Mouse (Mus musculus) E14TG2a.4 (cell line): ENCODE data around the gene Cabin1.

ENCODE experiments used
- CTCF ChIP-seq: conservative IDR thresholded peaks from 2 replicates; pipeline ENCODE4 v1.5.1; 2014; ENCODE audit warnings: low read length
- POU5F1 ChIP-seq: IDR thresholded peaks from 2 replicates; pipeline ENCODE4 v1.6.1; 2014; ENCODE audit warnings: low read length, borderline replicate concordance

DNA sequence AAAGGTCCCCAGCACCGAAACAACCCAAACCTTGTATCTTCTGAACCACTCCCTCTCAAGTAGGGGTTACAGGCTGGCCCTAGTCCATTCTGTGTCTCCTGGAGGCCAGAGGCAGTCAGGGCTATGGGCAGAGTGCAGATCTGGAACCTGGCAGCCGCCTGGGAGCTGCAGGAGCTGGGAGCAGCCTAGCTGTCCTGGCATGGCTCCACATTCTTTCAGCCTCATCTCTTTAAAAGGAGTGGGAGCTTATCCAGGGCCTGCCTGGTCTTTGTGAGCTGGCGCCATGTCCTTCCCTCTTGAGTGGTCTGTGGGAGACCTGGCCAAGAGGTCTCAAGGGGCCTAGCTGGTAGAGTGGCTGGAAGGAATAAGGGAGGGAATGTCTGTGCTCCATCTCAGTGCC is 116.8 kb downstream of the Cabin1 start:
- TF ChIP-seq CTCF (no peak), POU5F1 (no peak)
